Mouse (Mus musculus) hindbrain, embryonic 11.5 days (tissue): Measurements from ENCODE around the gene Pabpc1l. TPM values are rescaled to one million over a fixed set of nuclear protein-coding genes. Genes with fewer than 3 reads are reported as not detected.

Experiments used
- ATAC-seq: fragments of 200-750 bp; cut with Nextera tagmentation; 2 replicates; pipeline ENCODE4 v1.8.0; 2017; ENCODE audit warnings: mild to moderate bottlenecking, moderate TSS enrichment, moderate library complexity; ENCODE audit not compliant: low FRiP score
- DNase-seq: peaks from one replicate; pipeline ENCODE4 v3.0.0-alpha.2; 2015; ENCODE audit warnings: low spot score
- H3K27ac ChIP-seq: fragments of 300-500 bp; sonication (generic); 2 replicates; pipeline ENCODE4 v1.5.1; 2014; ENCODE audit warnings: mild to moderate bottlenecking, low read depth, low read length
- H3K27me3 ChIP-seq: fragments of 300-500 bp; sonication (generic); 2 replicates; pipeline ENCODE4 v1.6.1; 2014; ENCODE audit warnings: mild to moderate bottlenecking, low read length, moderate library complexity, mixed read lengths; ENCODE audit not compliant: control insufficient read depth, insufficient read depth
- H3K36me3 ChIP-seq: fragments of 300-500 bp; sonication (generic); 2 replicates; pipeline ENCODE4 v1.6.1; 2014; ENCODE audit warnings: mild to moderate bottlenecking, low read length, moderate library complexity, mixed read lengths; ENCODE audit not compliant: control insufficient read depth, insufficient read depth
- H3K4me1 ChIP-seq: fragments of 300-500 bp; sonication (generic); replicated peaks from 2 replicates; pipeline ENCODE4 v1.6.1; 2014; ENCODE audit warnings: low read length, mixed read lengths; ENCODE audit not compliant: control insufficient read depth, insufficient read depth
- H3K4me2 ChIP-seq: fragments of 300-500 bp; sonication (generic); replicated peaks from 2 replicates; pipeline ENCODE4 v1.6.1; 2014; ENCODE audit warnings: mild to moderate bottlenecking, low read depth, low read length
- H3K4me3 ChIP-seq: fragments of 300-500 bp; sonication (generic); 2 replicates; pipeline ENCODE4 v1.5.1; 2014; ENCODE audit warnings: low read depth, low read length
- H3K9ac ChIP-seq: fragments of 300-500 bp; sonication (generic); 2 replicates; pipeline ENCODE4 v1.6.1; 2014; ENCODE audit warnings: low read depth, low read length
- H3K9me3 ChIP-seq: fragments of 300-500 bp; sonication (generic); 2 replicates; pipeline ENCODE4 v1.6.1; 2016; ENCODE audit warnings: low read length; ENCODE audit not compliant: control insufficient read depth
- WGBS: fragments of 180-500 bp; shearing (Covaris S2); extraction: QIAGEN DNeasy Blood & Tissue Kit; methylation state at CpG from one replicate; pipeline ENCODE4 v1.1.7; 2014; 5-methylcytosine and 5-hydroxymethylcytosine counted together
- polyA plus RNA-seq: library from polyadenylated mRNA; unstranded; fragments of >200 nt; fragmentation: Nextera tagmentation; extraction: Ambion mirVana; gene quantifications from 2 replicates; pipeline ENCODE4 v1.2.1, GENCODE M21; 2014

The Pabpc1l gene
- polyA plus RNA-seq, 1 experiment from 2014 or later, result 0.62 TPM

GRCm38 (mm10) chr2:164002637-164003036, 22.6 kb upstream of the Pabpc1l start:
- DNase-seq (no peak), ATAC-seq (no peak)
- WGBS, result 93% methylated on average over 3 of the region's 3 CpGs
- H3K4me1 ChIP-seq, result no peaks in the 10 kb centered on the region
- no peak overlapping the region for H3K4me3 ChIP-seq
- no peak overlapping the region for H3K4me2 ChIP-seq
- no peaks in the 10 kb centered on the region for H3K36me3 ChIP-seq
- H3K9ac ChIP-seq, result no peak overlapping the region
- H3K27ac ChIP-seq, result no peak overlapping the region
- H3K27me3 ChIP-seq, result no peaks in the 10 kb centered on the region
- H3K9me3 ChIP-seq, result no peaks in the 10 kb centered on the region

- ATAC-seq (no peak), DNase-seq (no peak)
- Histone ChIP-seq H3K9ac (no peak overlapping the region), H3K4me1 (no peaks in the 10 kb centered on the region), H3K27ac (no peak overlapping the region), H3K4me3 (no peak overlapping the region), H3K36me3 (no peaks in the 10 kb centered on the region), H3K9me3 (no peaks in the 10 kb centered on the region), H3K27me3 (no peaks in the 10 kb centered on the region), H3K4me2 (no peak overlapping the region)
- 71% methylated on average over 5 of the region's 5 CpGs for whole genome bisulfite sequencing
Observed at GRCm38 (mm10) chr2:164004503-164004902, 20.7 kb upstream of the Pabpc1l start.

GRCm38 (mm10) chr2:164006932-164007331, 18.3 kb upstream of the Pabpc1l start:
- H3K27ac ChIP-seq, result no peak overlapping the region
- no peaks in the 10 kb centered on the region for H3K36me3 ChIP-seq
- no peak for ATAC-seq
- no peak overlapping the region for H3K4me2 ChIP-seq
- no peaks in the 10 kb centered on the region for H3K9me3 ChIP-seq
- H3K27me3 ChIP-seq, result no peaks in the 10 kb centered on the region
- no peaks in the 10 kb centered on the region for H3K4me1 ChIP-seq
- H3K4me3 ChIP-seq, result no peak overlapping the region
- no peak overlapping the region for H3K9ac ChIP-seq
- WGBS, result 72% methylated on average over 10 of the region's 10 CpGs
- no peak for DNase-seq

- no peaks in the 10 kb centered on the region for H3K36me3 ChIP-seq
- H3K4me3 ChIP-seq, result no peak overlapping the region
- H3K27ac ChIP-seq, result no peak overlapping the region
- ATAC-seq (no peak), DNase-seq (no peak)
- no peaks in the 10 kb centered on the region for H3K4me1 ChIP-seq
- no peaks in the 10 kb centered on the region for H3K27me3 ChIP-seq
- H3K4me2 ChIP-seq, result no peak overlapping the region
- H3K9me3 ChIP-seq, result no peaks in the 10 kb centered on the region
- no peak overlapping the region for H3K9ac ChIP-seq
- WGBS, result 88% methylated on average over 8 of the region's 8 CpGs
Observed at GRCm38 (mm10) chr2:164007547-164007946, 17.7 kb upstream of the Pabpc1l start.

- Histone ChIP-seq H3K36me3 (no peaks in the 10 kb centered on the region), H3K4me1 (no peaks in the 10 kb centered on the region), H3K9ac (no peak overlapping the region), H3K27me3 (no peaks in the 10 kb centered on the region), H3K4me2 (no peak overlapping the region), H3K4me3 (no peak overlapping the region), H3K9me3 (no peaks in the 10 kb centered on the region), H3K27ac (no peak overlapping the region)
- DNase-seq (no peak), ATAC-seq (no peak)
- WGBS, result 78% methylated on average over 2 of the region's 2 CpGs
Observed at GRCm38 (mm10) chr2:164007987-164008545, 17.2 kb upstream of the Pabpc1l start.

GRCm38 (mm10) chr2:164009227-164009626, 16.0 kb upstream of the Pabpc1l start:
- DNase-seq (no peak), ATAC-seq (no peak)
- no peak overlapping the region for H3K4me3 ChIP-seq
- no peaks in the 10 kb centered on the region for H3K36me3 ChIP-seq
- H3K27ac ChIP-seq, result no peak overlapping the region
- no peak overlapping the region for H3K4me2 ChIP-seq
- H3K4me1 ChIP-seq, result no peaks in the 10 kb centered on the region
- H3K9me3 ChIP-seq, result no peaks in the 10 kb centered on the region
- 93% methylated on average over 6 of the region's 6 CpGs for WGBS
- no peak overlapping the region for H3K9ac ChIP-seq
- H3K27me3 ChIP-seq, result no peaks in the 10 kb centered on the region

GRCm38 (mm10) chr2:164010496-164010895, 14.8 kb upstream of the Pabpc1l start:
- WGBS, result 86% methylated on average over 5 of the region's 5 CpGs
- Histone ChIP-seq H3K27me3 (no peaks in the 10 kb centered on the region), H3K4me2 (no peak overlapping the region), H3K27ac (no peak overlapping the region), H3K36me3 (peaks cover 4% of the 10 kb centered on the region), H3K9ac (no peak overlapping the region), H3K4me1 (no peaks in the 10 kb centered on the region), H3K4me3 (no peak overlapping the region), H3K9me3 (no peaks in the 10 kb centered on the region)
- DNase-seq (no peak), ATAC-seq (no peak)

- no peaks in the 10 kb centered on the region for H3K4me1 ChIP-seq
- DNase-seq (no peak), ATAC-seq (no peak)
- 92% methylated on average over 3 of the region's 3 CpGs for WGBS
- no peak overlapping the region for H3K4me3 ChIP-seq
- H3K36me3 ChIP-seq, result peaks cover 8% of the 10 kb centered on the region
- no peak overlapping the region for H3K4me2 ChIP-seq
- no peak overlapping the region for H3K9ac ChIP-seq
- H3K9me3 ChIP-seq, result no peaks in the 10 kb centered on the region
- no peak overlapping the region for H3K27ac ChIP-seq
- no peaks in the 10 kb centered on the region for H3K27me3 ChIP-seq
Observed at GRCm38 (mm10) chr2:164010944-164011343, 14.3 kb upstream of the Pabpc1l start.

GRCm38 (mm10) chr2:164015304-164015703, 9.9 kb upstream of the Pabpc1l start:
- H3K4me3 ChIP-seq, result no peak overlapping the region
- H3K9me3 ChIP-seq, result no peaks in the 10 kb centered on the region
- no peak for DNase-seq
- H3K9ac ChIP-seq, result no peak overlapping the region
- no peak overlapping the region for H3K27ac ChIP-seq
- WGBS, result 96% methylated on average over 16 of the region's 16 CpGs
- H3K4me2 ChIP-seq, result no peak overlapping the region
- no peaks in the 10 kb centered on the region for H3K4me1 ChIP-seq
- peaks cover 20% of the 10 kb centered on the region for H3K36me3 ChIP-seq
- no peaks in the 10 kb centered on the region for H3K27me3 ChIP-seq
- ATAC-seq, result no peak
